Mouse (Mus musculus) lung, adult 2 months (tissue): ENCODE results near the gene Olfr1390. TPM values are rescaled to one million over a fixed set of nuclear protein-coding genes. Genes with fewer than 3 reads are reported as not detected.
"Not testable (repeated sequence)": the region's sequence is repeated elsewhere in the genome, so short reads cannot be mapped to it uniquely, and the experiment has no call there.

ENCODE experiments used
- DNase-seq: peaks from one replicate; pipeline ENCODE4 v3.0.0; 2022
- H3K4me1 ChIP-seq: fragments of 200-500 bp; 2 replicates; pipeline ENCODE4 v1.6.1; 2011; ENCODE audit warnings: low read length; ENCODE audit not compliant: control insufficient read depth, insufficient read depth
- H3K4me3 ChIP-seq: fragments of 200-500 bp; replicated peaks from 2 replicates; pipeline ENCODE3; 2011; ENCODE audit warnings: low read depth, mild to moderate bottlenecking, control low read depth, low read length; ENCODE audit errors: extremely low read depth
- CTCF ChIP-seq: fragments of 200-500 bp; IDR thresholded peaks from 2 replicates; pipeline ENCODE4 v1.5.1; 2011; ENCODE audit warnings: mild to moderate bottlenecking, low read length, control low read depth; ENCODE audit not compliant: insufficient read depth
- POLR2A ChIP-seq: fragments of 200-500 bp; IDR thresholded peaks from 2 replicates; pipeline ENCODE4 v1.6.1; 2011; ENCODE audit warnings: low read depth, mild to moderate bottlenecking, control low read depth, low read length, borderline replicate concordance; ENCODE audit errors: extremely low read depth
- WGBS: fragments of 180-500 bp; shearing (Covaris S2); methylation state at CpG from one replicate; pipeline ENCODE4 v1.1.7; 2018; 5-methylcytosine and 5-hydroxymethylcytosine counted together
- polyA plus RNA-seq: library from polyadenylated mRNA; depleted of rRNA; stranded (reverse); fragments of >200 nt; gene quantifications from 2 replicates; pipeline ENCODE4 v1.2.3, GENCODE M21; 2012; rRNA removed

The Olfr1390 gene
- polyA plus RNA-seq: not detected in 2 replicates

- H3K4me3 ChIP-seq: no peak within 1 kb of the TSS
- TF ChIP-seq CTCF (no peak), POLR2A (no peak)
- no peaks in the 10 kb centered on the region for H3K4me1 ChIP-seq
- no peak for DNase-seq
- WGBS: 87% methylated on average over 1 of the region's 1 CpGs
Measured at GRCm38 (mm10) chr11:49334888-49335287, at the start of gene Olfr1390. TSS of gene Olfr1390 (plus strand) at chr11:49335188.

GRCm38 (mm10) chr11:49287251-49287650, 47.7 kb upstream of the Olfr1390 start:
- DNase-seq: no peak
- no peak for TF ChIP-seq POLR2A
- TF ChIP-seq CTCF: no peak
- no peaks in the 10 kb centered on the region for H3K4me1 ChIP-seq
- H3K4me3 ChIP-seq: no peak overlapping the region
- 59% methylated on average over 2 of the region's 2 CpGs for WGBS

- Histone ChIP-seq H3K4me1 (no peaks in the 10 kb centered on the region), H3K4me3 (no peak overlapping the region)
- no peak for DNase-seq
- 79% methylated on average over 3 of the region's 3 CpGs for whole genome bisulfite sequencing
- TF ChIP-seq POLR2A (no peak), CTCF (no peak)
Measured at GRCm38 (mm10) chr11:49292777-49293176, 42.2 kb upstream of the Olfr1390 start.

- no peak for DNase-seq
Measured at GRCm38 (mm10) chr11:49304441-49304840, 30.5 kb upstream of the Olfr1390 start, which contains the start of gene Olfr10. TSS of gene Olfr10 (plus strand) at chr11:49304741.

GRCm38 (mm10) chr11:49308547-49308946, 26.4 kb upstream of the Olfr1390 start:
- not testable (repeated sequence) for H3K4me1 ChIP-seq, DNase-seq, H3K4me3 ChIP-seq
- 58% methylated on average over 5 of the region's 5 CpGs for WGBS

More at GRCm38 (mm10) chr11:49304441-49304840, 30.5 kb upstream of the Olfr1390 start, which contains the start of gene Olfr10:
- H3K4me1 ChIP-seq: no peaks in the 10 kb centered on the region
- no peak within 1 kb of the TSS for H3K4me3 ChIP-seq
- TF ChIP-seq POLR2A (no peak), CTCF (no peak)

- 76% methylated on average over 2 of the region's 2 CpGs for WGBS
- TF ChIP-seq POLR2A (no peak), CTCF (no peak)
- no peaks in the 10 kb centered on the region for H3K4me1 ChIP-seq
- DNase-seq: no peak
- no peak within 1 kb of the TSS for H3K4me3 ChIP-seq
Measured at GRCm38 (mm10) chr11:49322442-49322841, 12.5 kb upstream of the Olfr1390 start, which contains the start of gene Olfr1391. TSS of gene Olfr1391 (plus strand) at chr11:49322742.

- Histone ChIP-seq H3K4me3 (no peak overlapping the region), H3K4me1 (no peaks in the 10 kb centered on the region)
- TF ChIP-seq POLR2A: no peak
- TF ChIP-seq CTCF: no peak
- DNase-seq: no peak
- 73% methylated on average over 3 of the region's 3 CpGs for WGBS
Measured at GRCm38 (mm10) chr11:49326726-49327125, 8.3 kb upstream of the Olfr1390 start.

- TF ChIP-seq CTCF: no peak
- TF ChIP-seq POLR2A: no peak
- no peak for DNase-seq
- WGBS: 72% methylated on average over 1 of the region's 1 CpGs
- H3K4me1 ChIP-seq: no peaks in the 10 kb centered on the region
- H3K4me3 ChIP-seq: no peak overlapping the region
Measured at GRCm38 (mm10) chr11:49329686-49330085, 5.3 kb upstream of the Olfr1390 start.

GRCm38 (mm10) chr11:49337150-49337832, 2.3 kb downstream of the Olfr1390 start:
- Histone ChIP-seq H3K4me3 (no peak overlapping the region), H3K4me1 (no peaks in the 10 kb centered on the region)
- TF ChIP-seq CTCF: no peak
- no peak for TF ChIP-seq POLR2A
- DNase-seq: no peak
- 41% methylated on average over 4 of the region's 4 CpGs for WGBS

- no peak overlapping the region for H3K4me3 ChIP-seq
- H3K4me1 ChIP-seq: no peaks in the 10 kb centered on the region
- TF ChIP-seq POLR2A (no peak), CTCF (no peak)
- DNase-seq: no peak
Measured at GRCm38 (mm10) chr11:49383133-49383532, 48.1 kb downstream of the Olfr1390 start.

GRCm38 (mm10) chr11:49386118-49386517, 51.1 kb downstream of the Olfr1390 start:
- not testable (repeated sequence) for H3K4me3 ChIP-seq, DNase-seq, H3K4me1 ChIP-seq
- 86% methylated on average over 7 of the region's 7 CpGs for WGBS
